Mouse (Mus musculus) adrenal gland, postnatal 4 days (tissue): ENCODE results near the gene Abcc9. TPM values are rescaled to one million over a fixed set of nuclear protein-coding genes. Genes with fewer than 3 reads are reported as not detected.
A peak's percentile ranks its signal among the peaks of the same experiment; 100 is the strongest.

Experiments
- DNase-seq, 2 experiments: peaks; one replicate each; pipeline ENCODE4 v3.0.0; 2021 to 2022; ENCODE audit warnings: low spot score in 2 of 2, mixed read lengths in 2 of 2
- total RNA-seq, 2 experiments: library from RNA; stranded (reverse); gene quantifications; 2 replicates each; pipeline ENCODE4 v1.2.3; 2021

The Abcc9 gene
- total RNA-seq, 2 experiments from 2014 or later, result 29.3 to 32.6 TPM

DNA sequence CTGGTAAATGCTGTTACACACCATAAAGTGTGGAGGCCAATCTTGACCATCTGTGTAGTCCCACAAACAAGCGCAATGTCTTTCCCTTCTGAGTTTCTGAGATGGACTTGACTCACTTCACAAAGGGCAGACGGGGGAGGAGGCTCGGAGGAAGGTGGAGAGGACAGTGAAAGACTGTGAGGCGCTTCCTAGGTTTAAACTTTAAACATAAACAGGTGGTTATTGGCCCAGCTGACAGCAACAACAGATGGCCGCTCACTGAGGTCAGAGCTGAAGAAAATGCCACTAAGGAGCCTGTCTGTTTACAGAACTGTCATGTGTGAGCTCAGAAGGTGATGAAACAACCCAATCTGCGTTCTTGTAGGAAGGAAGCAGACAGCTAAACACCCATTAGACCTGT, 78.8 kb downstream of the Abcc9 start:
- no peak for DNase-seq

DNA sequence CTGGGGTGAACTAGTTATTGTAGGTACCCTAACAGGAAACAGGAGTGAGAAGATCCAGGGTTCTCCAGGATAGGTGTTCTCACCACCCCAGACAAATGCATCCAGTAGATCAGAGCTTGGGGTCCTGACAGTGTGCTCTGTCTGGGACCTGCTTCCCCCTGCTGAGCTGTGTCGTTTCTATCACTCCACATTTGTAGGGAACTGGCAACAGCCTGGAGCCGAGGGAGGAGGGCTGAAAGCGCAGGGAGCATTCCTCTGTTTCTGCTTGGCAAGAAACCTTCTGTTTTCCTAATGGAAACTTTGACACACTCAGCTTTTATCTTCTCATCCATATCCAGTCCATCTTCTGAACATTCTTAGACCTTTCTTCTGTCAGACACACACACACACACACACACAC, 85.5 kb downstream of the Abcc9 start:
- no peak for DNase-seq

- DNase-seq, result no peak
Observed at GRCm38 (mm10) chr6:142614324-142614723, 87.8 kb downstream of the Abcc9 start.

DNA sequence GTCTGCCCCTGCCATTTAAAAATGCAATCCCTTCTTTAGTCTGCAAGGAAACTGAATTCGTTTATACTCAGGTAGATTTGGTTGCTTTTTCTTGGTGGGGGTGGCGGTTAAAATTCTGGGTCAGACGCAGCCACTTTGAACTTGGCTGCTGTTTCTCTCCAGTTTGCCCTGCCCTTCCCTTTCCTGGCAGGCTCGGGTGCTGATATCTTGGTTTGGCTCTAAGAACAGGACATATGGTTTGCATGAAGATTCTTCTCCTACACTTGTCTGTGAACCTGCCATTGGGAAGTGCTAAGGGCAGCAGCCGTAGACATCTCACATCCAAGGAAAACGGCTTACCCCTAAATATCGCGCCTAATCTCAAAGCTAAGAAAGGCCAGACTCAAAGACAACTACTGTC, 89.7 kb downstream of the Abcc9 start:
- DNase-seq, result no peak

- DNase-seq, result no peak
Observed at GRCm38 (mm10) chr6:142609401-142610373, 92.4 kb downstream of the Abcc9 start.

DNA sequence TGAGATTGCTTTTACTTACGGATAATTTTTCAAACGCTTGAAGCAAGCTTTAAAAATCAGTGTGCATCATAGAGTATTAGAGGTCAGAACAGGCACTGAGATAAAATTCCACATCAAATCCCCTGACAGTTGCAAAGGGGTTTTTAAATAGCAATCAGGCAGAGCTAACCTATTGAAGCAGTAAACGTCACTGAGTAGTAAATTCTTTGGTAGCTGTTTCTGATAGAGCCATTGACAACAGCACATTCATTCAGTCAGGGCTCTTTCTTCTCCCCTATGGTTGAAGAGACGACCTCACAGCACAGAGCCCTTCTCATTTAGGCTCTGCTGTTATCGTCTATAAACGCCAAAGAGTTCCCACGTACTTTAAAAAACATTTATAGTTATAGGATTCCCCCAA, 95.0 kb downstream of the Abcc9 start:
- DNase-seq, result no peak

- no peak for DNase-seq
Observed at GRCm38 (mm10) chr6:142602772-142603171, 99.3 kb downstream of the Abcc9 start.

DNA sequence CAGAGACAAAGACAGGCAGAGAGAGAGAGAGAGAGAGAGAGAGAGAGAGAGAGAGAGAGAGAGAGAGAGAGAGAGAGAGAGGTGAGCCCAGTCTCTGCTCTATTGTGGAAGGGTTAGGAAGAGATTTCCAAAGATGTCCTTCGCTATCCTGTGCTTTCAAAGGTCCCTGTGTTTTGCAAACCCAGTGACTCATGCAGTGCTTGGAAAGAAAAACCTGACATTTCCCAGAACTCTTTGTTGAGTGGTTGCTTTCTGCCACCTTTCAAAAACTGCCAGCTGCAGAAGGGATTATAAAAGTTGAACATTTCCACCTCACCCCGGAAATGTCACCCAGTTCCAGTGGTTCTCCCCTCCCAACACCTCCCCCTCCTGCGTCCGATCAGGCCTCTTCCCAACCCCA, 123.3 kb downstream of the Abcc9 start:
- DNase-seq, result no peak

GRCm38 (mm10) chr6:142577801-142578200, 124.3 kb downstream of the Abcc9 start:
- no peak for DNase-seq

DNA sequence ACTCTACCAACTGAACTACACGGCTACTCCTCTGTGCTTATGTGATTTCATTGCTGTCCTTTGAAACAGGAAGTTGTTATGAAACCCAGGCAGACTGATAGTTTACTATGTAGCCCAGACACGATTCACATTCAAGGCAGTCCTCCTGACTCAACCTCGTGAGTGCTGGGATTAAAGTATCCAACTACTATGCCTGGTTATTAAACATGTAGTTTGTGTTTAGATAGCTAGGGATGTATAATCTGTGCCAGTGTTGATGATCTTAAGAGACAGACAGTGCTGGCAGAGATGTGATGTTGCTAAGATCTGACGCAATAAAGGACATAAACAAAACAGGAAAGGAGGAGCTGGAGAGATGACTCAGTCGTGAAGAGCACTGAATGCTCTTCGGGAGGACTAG, 129.2 kb downstream of the Abcc9 start:
- no peak for DNase-seq

- no peak for DNase-seq
Observed at GRCm38 (mm10) chr6:142571629-142572360, 130.3 kb downstream of the Abcc9 start.

DNA sequence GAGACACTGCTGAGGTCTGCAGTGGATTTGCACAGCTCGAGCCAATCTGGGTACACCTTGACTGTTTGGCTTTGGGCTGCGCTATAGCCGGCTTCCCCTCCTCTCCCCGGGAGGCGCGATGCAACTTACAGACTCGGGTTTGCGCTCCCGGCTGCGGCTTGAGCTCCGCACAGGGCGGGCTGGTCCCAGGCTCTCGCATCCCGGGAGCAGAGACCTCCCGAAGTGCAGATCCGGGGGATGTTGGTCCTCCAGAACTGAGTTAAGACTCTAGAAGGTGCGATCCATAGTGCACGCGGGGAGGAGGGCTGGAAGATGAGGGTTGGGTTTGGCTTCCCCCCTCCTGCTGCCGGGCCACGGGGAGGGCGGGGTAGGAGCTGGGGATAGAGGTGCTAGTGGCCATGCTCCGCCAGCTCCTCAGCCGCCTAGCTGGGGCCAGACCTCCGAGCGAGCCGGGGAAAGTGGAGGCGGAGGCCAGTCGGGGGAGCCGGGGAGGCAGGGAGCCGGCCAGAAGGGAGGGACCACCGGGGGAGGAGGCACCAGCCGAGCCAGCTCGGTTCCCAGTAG, 131.0 kb downstream of the Abcc9 start, which contains the start of gene Kcnj8:
TSS of gene Kcnj8 (minus strand) at position 560 of the 564 bp plus-strand sequence.
- peak; percentile 26 to 39 for DNase-seq

GRCm38 (mm10) chr6:142570046-142570770, 131.9 kb downstream of the Abcc9 start:
- DNase-seq, result no peak

GRCm38 (mm10) chr6:142568713-142569357, 133.3 kb downstream of the Abcc9 start:
- no peak for DNase-seq

GRCm38 (mm10) chr6:142567452-142567851, 134.7 kb downstream of the Abcc9 start:
- DNase-seq, result peak in 1 of 2 experiments; percentile 36

DNA sequence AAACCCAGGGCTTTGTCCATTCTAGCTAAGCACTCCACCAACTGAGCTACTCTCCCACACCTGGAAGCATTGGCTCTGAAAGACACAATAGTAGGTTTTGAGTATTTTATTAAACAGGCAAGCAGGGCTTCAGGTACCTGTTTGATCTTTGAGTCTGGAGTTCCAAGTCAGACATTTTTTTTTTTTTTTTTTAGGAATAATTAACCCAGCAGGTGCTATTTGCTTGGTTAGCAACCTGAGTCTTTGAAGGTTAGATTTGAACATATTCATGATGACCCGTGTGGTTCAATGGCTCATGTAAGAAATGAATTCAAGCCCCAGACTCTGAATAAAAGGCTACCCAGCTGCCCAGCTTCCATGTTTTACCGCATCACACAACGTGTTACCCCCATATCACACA, 137.4 kb downstream of the Abcc9 start:
- no peak for DNase-seq

GRCm38 (mm10) chr6:142561151-142561550, 141.0 kb downstream of the Abcc9 start:
- no peak for DNase-seq

DNA sequence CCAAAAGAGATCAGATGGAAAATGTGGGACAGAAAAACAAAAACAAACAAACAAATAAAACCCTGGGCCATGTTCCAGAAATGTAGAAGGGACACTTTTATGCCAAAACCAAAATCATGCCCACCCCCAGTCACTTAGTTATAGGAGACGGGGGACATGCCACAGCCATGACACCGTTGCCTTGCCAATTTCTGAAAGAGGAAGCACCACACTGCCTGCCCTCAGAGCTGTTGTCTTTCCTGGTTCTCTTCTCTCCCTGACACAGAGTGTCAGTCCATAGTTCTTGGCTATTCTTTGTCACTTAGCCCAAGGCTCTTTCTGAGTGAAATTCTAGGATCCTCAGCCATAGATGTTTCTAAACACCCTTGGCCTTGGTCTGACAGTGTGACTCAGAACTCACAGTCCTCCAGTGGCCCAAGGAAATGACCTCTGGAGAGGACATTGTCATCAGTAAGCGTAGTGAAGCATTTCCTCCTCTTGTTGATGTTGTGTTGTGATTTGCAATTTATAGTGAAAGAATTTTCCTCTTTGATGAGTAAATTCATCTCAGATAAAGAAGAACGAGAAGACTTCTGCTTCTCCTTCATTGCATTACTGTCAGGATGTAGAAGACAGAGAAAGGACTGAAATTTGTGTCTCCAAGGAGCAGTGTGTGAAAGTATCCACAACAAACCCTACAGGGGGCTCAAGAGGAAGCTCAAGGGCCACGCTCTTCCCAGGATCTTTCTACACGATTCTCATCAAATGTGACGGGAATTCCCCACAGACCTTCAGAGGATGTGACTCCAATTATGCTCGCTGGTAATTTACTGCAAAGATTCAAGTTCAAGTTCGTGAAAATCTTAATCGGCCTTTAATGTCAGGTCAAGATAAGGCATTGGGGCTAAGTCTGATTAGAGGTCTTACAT, 143.1 kb downstream of the Abcc9 start:
- DNase-seq, result no peak

DNA sequence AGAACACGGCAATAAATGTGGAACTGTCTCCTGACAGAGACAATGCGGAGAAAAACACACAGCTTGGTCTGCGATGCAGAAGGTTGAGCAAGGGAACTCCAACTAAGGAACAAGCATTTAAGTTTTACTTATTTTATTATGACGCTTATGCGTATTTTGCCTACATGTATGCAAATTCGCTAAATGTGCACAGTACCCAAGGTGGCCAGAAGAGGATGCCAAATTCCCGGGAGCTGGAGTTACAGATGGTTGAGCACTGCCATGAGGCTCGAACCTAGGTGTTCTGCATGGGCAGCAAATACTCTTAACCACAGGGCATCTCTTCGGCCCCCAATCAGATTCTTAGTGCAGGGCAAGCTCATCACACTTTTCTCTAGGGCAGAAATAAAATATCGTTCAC, 144.0 kb downstream of the Abcc9 start:
- no peak for DNase-seq

DNA sequence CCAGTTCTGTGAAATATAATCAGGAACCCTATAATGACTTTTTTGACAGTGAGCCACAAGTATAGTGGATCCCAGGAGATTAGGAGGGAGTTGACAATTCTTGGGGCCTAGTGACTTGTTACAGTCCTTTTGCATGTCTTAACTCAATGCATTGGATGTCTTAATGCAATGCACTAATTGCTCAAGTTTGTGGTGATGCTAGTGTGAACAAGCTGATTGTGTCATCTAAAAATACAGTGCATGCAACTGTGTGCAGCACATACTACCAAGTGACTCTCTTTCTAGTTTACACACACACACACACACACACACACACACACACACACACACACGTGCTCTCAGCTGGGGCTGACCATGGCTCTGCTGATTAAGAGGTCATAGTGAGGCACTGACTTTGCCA, 146.1 kb downstream of the Abcc9 start:
- no peak for DNase-seq
